In the genomic region with DNA sequence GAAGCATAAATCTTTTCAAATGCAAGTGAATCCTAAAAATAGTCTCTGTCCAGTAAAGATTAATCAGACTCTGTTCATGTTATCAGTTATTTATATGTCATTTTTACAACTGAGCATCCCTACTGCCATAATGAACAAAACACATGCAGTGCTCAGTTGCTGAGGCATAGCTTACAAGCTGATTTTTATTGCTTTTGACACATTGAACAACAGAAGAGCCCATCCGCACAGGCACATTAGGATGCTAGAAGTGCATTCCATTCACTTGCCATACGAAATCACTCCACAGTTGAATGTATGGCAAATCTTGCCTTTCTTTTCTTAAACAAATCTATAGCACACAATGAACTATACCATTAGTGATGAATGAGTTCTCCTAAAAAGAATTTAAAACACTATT, we compare ENCODE assay signal across 26 mouse cellular contexts.
A peak's percentile ranks its signal among the peaks of the same experiment; 100 is the strongest.
DNase-seq lines count a peak whose midpoint lies in the region; ATAC-seq lines count a peak whose summit lies in the region.
"Had no signal": no experiment of that assay in that cellular context is flagged by ENCODE, and none has a peak within 500 bp of the region (broad histone marks: within the 10 kb centered on the region; RNA-seq: fewer than 3 reads in every experiment).

No protein-coding gene starts in this region.

- WGBS in midbrain, embryonic 11.5 days, result 59% methylated on average over 2 of the region's 2 CpGs
- WGBS in midbrain, embryonic 10.5 days, result 64% methylated on average over 2 of the region's 2 CpGs
- WGBS in midbrain, embryonic 16.5 days, result 23% methylated on average over 2 of the region's 2 CpGs

- H3K36me3 ChIP-seq in midbrain, embryonic 11.5 days (ENCODE audit: control insufficient read depth, insufficient read depth, low read length), result no peaks in the 10 kb centered on the region
- H3K36me3 ChIP-seq in midbrain, embryonic 10.5 days, result no peaks in the 10 kb centered on the region
- H3K36me3 ChIP-seq in midbrain, embryonic 16.5 days (ENCODE audit: control insufficient read depth, insufficient read depth, low read length), result no peaks in the 10 kb centered on the region
- H3K36me3 ChIP-seq: embryonic facial prominence, embryonic 15.5 days; heart, embryonic 12.5 days; limb, embryonic 12.5 days; neural tube, embryonic 12.5 days had no signal

- peak; percentile 52; the same call in 1 of the 2 replicates for ATAC-seq in midbrain, embryonic 11.5 days (ENCODE audit: low FRiP score)
- 0 out of 2 replicates have a peak, but pooled peaks have one; percentile 56 for ATAC-seq in midbrain, embryonic 16.5 days
- ATAC-seq: forebrain, embryonic 16.5 days; liver, postnatal 0 days had no signal

- no peaks in the 10 kb centered on the region for H3K27me3 ChIP-seq in midbrain, embryonic 11.5 days (ENCODE audit: control insufficient read depth, insufficient read depth, low read length)
- no peaks in the 10 kb centered on the region for H3K27me3 ChIP-seq in midbrain, embryonic 10.5 days (ENCODE audit: low read depth, poor library complexity, severe bottlenecking)
- no peaks in the 10 kb centered on the region for H3K27me3 ChIP-seq in midbrain, embryonic 16.5 days (ENCODE audit: control insufficient read depth, insufficient read depth, low read depth, low read length)
- H3K27me3 ChIP-seq: embryonic facial prominence, embryonic 15.5 days; heart, embryonic 12.5 days; limb, embryonic 12.5 days; neural tube, embryonic 12.5 days had no signal

- intact Hi-C loops in left cerebral cortex, postnatal 36 days (cut with DNase I), result no loop called here

- no peaks in the 10 kb centered on the region for H3K9me3 ChIP-seq in midbrain, embryonic 11.5 days (ENCODE audit: control insufficient read depth, low read length)
- no peaks in the 10 kb centered on the region for H3K9me3 ChIP-seq in midbrain, embryonic 10.5 days (replicated peaks)
- no peaks in the 10 kb centered on the region for H3K9me3 ChIP-seq in midbrain, embryonic 16.5 days (replicated peaks; ENCODE audit: control insufficient read depth, low read length, poor library complexity, severe bottlenecking)
- H3K9me3 ChIP-seq: embryonic facial prominence, embryonic 15.5 days; heart, embryonic 12.5 days; limb, embryonic 12.5 days; neural tube, embryonic 12.5 days had no signal

- no peak overlapping the region for H3K27ac ChIP-seq in midbrain, embryonic 11.5 days (ENCODE audit: low read depth, low read length)
- H3K27ac ChIP-seq in midbrain, embryonic 10.5 days (replicated peaks), result no peak overlapping the region
- no peak overlapping the region for H3K27ac ChIP-seq in midbrain, embryonic 16.5 days (ENCODE audit: low read length)
- H3K27ac ChIP-seq: embryonic facial prominence, embryonic 15.5 days; limb, embryonic 12.5 days; neural tube, embryonic 12.5 days; stomach, postnatal 0 days had no signal

- no peak overlapping the region for H3K4me2 ChIP-seq in midbrain, embryonic 11.5 days
- no peak overlapping the region for H3K4me2 ChIP-seq in midbrain, embryonic 16.5 days (ENCODE audit: low read length)
- H3K4me2 ChIP-seq: embryonic facial prominence, embryonic 15.5 days; heart, embryonic 12.5 days; limb, embryonic 12.5 days; liver, embryonic 11.5 days; neural tube, embryonic 12.5 days had no signal

- H3K4me1 ChIP-seq in midbrain, embryonic 11.5 days (ENCODE audit: control insufficient read depth, insufficient read depth, low read length), result no peaks in the 10 kb centered on the region
- H3K4me1 ChIP-seq in midbrain, embryonic 10.5 days, result no peaks in the 10 kb centered on the region
- no peaks in the 10 kb centered on the region for H3K4me1 ChIP-seq in midbrain, embryonic 16.5 days (ENCODE audit: control insufficient read depth, insufficient read depth, low read length)
- H3K4me1 ChIP-seq: embryonic facial prominence, embryonic 15.5 days; heart, embryonic 12.5 days; limb, embryonic 12.5 days; neural tube, embryonic 12.5 days had no signal

- H3K9ac ChIP-seq in midbrain, embryonic 11.5 days (ENCODE audit: low read length), result no peak overlapping the region
- H3K9ac ChIP-seq in midbrain, embryonic 16.5 days (ENCODE audit: low read depth, low read length), result no peak overlapping the region
- H3K9ac ChIP-seq: embryonic facial prominence, embryonic 15.5 days; heart, embryonic 12.5 days; limb, embryonic 12.5 days; liver, postnatal 0 days; neural tube, embryonic 12.5 days had no signal

- H3K4me3 ChIP-seq in midbrain, embryonic 11.5 days (ENCODE audit: low read depth, low read length), result no peak overlapping the region
- no peak overlapping the region for H3K4me3 ChIP-seq in midbrain, embryonic 10.5 days
- H3K4me3 ChIP-seq in midbrain, embryonic 16.5 days (ENCODE audit: low read depth, low read length), result no peak overlapping the region
- H3K4me3 ChIP-seq: embryonic facial prominence, embryonic 15.5 days; heart, embryonic 12.5 days; limb, embryonic 12.5 days; neural tube, embryonic 12.5 days had no signal

- peak; percentile 1 for DNase-seq in embryo, embryonic 10.5 days (ENCODE audit: low spot score)
- DNase-seq in embryo, embryonic 11 days, result no peak
- DNase-seq in midbrain, embryonic 11.5 days (ENCODE audit: low spot score, missing footprints), result no peak
- no peak for DNase-seq in midbrain, embryonic 10.5 days (ENCODE audit: low spot score)
- DNase-seq in retina, postnatal 1 day, result peak; percentile 80
- DNase-seq in left cerebral cortex, postnatal 36 days (ENCODE audit: low spot score in 2 of 2), result no peak
- no peak for DNase-seq in spleen, postnatal 4 days (ENCODE audit: low spot score in 2 of 2)
- DNase-seq: adrenal gland, postnatal 14 days; cerebellum, adult 11 months; gastrocnemius, postnatal 14 days; heart, adult 18-20 months; heart, postnatal 14 days; kidney, adult 2 months; kidney, postnatal 14 days; liver, postnatal 0 days; lung, postnatal 10 days; thymus, adult 2 months; thymus, postnatal 4 days had no signal

Comparison
In these comparisons a context has a peak if more than half of its experiments do, and no peak if none do; other contexts are left out.
1. DNase-seq: peak in embryo, embryonic 10.5 days (single experiment) and retina, postnatal 1 day (single experiment); none in embryo, embryonic 11 days (single experiment), midbrain, embryonic 11.5 days (single experiment), midbrain, embryonic 10.5 days (single experiment), left cerebral cortex, postnatal 36 days (0 of 2) and spleen, postnatal 4 days (0 of 2).